Mouse (Mus musculus) heart, adult 10 weeks (tissue): ENCODE data around the gene Mgrn1. TPM values are rescaled to one million over a fixed set of nuclear protein-coding genes. Genes with fewer than 3 reads are reported as not detected.

Experiments used
- polyA plus RNA-seq: library from polyadenylated mRNA; stranded (reverse); fragments of 350-450 nt; fragmentation: Illumina TruSeq; extraction: RNeasy Lipid Tissue Mini Kit (QIAGEN cat#74804); gene quantifications from one replicate; pipeline ENCODE4 v1.2.3, GENCODE M21; 2014; ENCODE audit warnings: low read depth, low replicate concordance

The Mgrn1 gene
- polyA plus RNA-seq, result 173 TPM

DNA sequence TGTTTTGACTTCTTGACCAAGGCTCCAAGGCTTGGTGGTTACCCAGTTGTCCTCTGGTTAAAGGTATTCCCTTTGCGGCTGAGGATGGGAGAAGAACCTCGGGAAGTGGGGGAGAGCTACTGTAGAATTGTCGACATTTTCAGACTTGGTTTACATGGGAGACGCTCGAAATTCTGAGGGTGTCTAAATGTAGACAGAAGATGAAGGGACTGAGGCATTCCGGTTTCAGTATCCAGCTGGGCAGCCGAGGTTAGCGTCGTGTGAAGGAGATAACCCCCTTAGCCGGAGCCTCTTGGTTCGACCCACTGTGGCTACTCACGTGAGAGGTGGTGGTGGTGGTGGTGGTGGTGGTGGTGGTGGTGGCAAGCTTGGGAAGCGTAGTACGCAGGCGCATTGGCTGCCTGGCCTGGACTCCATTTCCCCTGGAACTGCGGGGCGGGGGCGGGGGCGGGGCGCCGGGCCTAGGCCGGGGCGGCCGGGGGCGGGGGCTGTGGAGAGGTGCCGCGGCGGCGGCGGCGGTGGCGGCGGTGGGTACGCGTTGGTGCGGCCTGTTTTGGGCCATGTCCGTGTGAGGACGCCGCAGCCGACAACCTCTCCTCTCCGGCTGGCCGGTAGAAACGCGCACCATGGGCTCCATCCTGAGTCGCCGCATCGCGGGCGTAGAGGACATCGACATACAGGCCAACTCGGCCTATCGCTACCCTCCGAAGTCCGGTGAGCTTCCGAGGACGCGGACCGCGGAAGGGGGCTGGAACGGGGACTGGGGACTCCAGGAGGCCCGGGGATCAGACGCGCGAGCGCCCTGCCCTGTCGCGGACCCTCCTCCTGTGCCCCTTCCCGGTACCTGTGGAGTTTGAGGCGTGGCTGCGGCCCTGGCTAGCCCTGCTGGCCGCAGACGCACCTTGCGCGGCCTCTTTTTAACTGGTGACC lies at the start of gene Mgrn1:
Mgrn1 (plus strand) TSS at position 490 of the 930 bp plus-strand sequence.

DNA sequence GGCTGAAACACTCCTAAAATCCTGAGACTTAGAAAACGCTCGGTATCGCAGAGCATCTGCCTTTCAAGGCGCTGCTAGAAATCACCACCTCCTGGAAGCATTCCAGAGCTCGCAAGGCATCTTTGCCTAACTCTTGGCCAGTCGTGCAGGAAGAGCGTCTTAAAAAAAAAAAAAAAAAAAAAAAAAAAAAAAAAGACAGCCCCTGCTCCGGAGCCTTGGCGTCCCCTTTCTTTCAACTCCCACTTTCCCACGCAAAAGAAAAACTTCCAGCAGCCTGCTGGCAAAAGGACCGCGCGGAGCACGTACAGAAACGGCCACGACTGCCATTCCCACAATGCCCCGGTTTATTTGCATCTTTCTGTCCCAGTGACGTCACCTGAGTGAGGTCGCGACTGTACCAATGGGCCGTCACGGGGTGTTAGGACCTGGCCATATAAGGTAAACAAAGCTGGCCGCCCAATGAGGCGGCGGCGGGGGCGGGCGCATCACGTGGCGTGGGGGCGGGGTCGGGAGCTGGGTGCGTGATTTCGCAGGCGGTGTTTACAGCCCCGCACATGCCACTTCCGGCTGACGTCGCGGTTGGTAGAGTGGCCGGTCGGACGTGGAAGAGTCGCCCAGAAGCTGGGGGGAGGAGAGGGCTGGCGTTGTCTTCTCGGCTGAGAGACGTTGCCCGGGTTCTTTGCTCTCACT lies 5.8 kb upstream of the Mgrn1 start, which contains the start of gene Ubald1:
Ubald1 (minus strand) TSS at position 180 of the 690 bp plus-strand sequence.

DNA sequence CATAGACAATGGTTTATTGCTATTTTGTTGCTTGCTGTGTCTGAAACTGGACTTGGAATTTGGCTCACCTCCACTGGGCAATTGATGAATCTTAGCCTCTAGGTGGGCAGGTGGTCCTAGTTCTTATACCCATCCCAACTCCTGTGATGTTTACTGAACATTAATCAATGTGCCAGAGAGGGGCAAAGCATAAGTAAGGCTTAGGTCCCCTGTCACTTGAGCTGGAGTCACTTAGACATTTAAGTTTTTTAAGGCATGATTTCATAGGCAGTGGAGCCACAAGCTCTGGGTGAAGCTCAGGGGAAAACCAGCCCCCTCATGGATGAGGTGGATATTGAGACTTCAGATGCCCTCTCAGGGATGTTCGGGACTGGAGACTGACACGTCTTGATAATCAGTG lies 52.4 kb downstream of the Mgrn1 start, which contains the start of gene Nudt16l1:
Nudt16l1 (plus strand) TSS at position 301 of the 400 bp plus-strand sequence.

DNA sequence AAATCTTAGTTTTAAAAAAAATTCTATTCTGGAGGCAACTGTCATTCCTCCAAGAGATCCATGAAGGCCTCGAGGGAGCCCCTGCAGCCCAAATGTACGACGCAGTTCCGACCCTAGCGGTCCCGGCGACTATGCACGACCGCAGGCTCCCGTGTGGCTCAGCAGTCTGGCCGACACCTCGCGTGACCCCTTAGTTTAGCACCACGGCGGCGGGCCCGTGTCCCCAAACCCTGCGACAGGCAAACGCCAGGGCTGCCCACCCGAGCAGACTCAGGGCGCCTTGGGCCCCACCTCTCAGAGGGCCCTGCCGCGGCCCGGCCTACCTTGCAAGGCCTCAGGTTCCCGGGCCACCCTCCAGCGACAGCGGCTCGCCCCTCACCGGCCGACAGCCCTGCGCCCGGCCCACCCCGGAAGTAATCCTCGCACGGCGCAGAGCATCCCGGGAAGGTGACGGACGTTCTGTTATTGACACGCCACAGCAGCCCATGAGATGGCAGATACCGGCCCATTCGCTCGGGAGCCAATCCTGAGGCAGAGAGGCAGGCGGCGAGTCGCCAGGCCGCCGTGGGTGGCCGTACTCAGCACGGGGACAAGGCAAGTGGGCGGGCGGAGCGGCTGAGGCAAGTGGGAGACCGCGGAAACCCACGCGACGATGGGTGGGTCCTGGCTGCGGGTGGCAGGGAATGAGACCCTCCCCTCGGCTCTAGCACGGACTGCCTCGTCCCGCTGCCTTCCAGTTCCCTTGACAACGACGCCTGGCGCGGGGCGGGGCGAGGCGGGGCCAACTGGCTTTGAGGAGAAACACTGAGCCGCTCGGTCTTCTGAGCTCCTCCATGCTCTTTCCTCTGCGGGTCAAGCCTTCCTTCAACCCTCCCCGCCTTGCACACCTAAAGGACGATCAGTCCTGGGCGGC lies 78.0 kb downstream of the Mgrn1 start, which contains the start of gene Anks3:
Anks3 (minus strand) TSS at position 409 of the 913 bp plus-strand sequence.

Other genes with a start within 250 kb of the Mgrn1 start
- 12.0 TPM for gene Vasn, start 246.3 kb upstream of the Mgrn1 start, polyA plus RNA-seq
- 130 TPM for gene Dnaja3, start 246.3 kb upstream of the Mgrn1 start, polyA plus RNA-seq
- gene Coro7, start 206.5 kb upstream of the Mgrn1 start, polyA plus RNA-seq, result 7.1 TPM
- gene Nmral1, start 166.9 kb upstream of the Mgrn1 start, polyA plus RNA-seq, result 3.4 TPM
- 74.5 TPM for gene Hmox2, start 159.9 kb upstream of the Mgrn1 start, polyA plus RNA-seq
- 65.9 TPM for gene Cdip1, start 96.0 kb upstream of the Mgrn1 start, polyA plus RNA-seq
- gene 4930562C15Rik, start 50.8 kb upstream of the Mgrn1 start, polyA plus RNA-seq, result not detected
- 29.5 TPM for gene Ubald1, start 5.9 kb upstream of the Mgrn1 start, polyA plus RNA-seq
- 24.9 TPM for gene Nudt16l1, start 52.5 kb downstream of the Mgrn1 start, polyA plus RNA-seq
- 19.7 TPM for gene Anks3, start 78.0 kb downstream of the Mgrn1 start, polyA plus RNA-seq
- not detected for gene Sept12, start 111.6 kb downstream of the Mgrn1 start, polyA plus RNA-seq
- gene Smim22, start 121.0 kb downstream of the Mgrn1 start, polyA plus RNA-seq, result not detected
- gene Rogdi, start 127.3 kb downstream of the Mgrn1 start, polyA plus RNA-seq, result 35.0 TPM
- gene Glyr1, start 163.6 kb downstream of the Mgrn1 start, polyA plus RNA-seq, result 52.6 TPM
- gene Ubn1, start 163.8 kb downstream of the Mgrn1 start, polyA plus RNA-seq, result 20.4 TPM
- 4.8 TPM for gene Ppl, start 246.2 kb downstream of the Mgrn1 start, polyA plus RNA-seq